Mouse (Mus musculus) E14TG2a.4 (cell line): Measurements from ENCODE around the gene Tnfrsf13c.

ENCODE experiments used
- CTCF ChIP-seq: conservative IDR thresholded peaks from 2 replicates; pipeline ENCODE4 v1.5.1; 2014; ENCODE audit warnings: low read length
- NANOG ChIP-seq: IDR thresholded peaks from 2 replicates; pipeline ENCODE4 v1.6.1; 2014; ENCODE audit warnings: borderline replicate concordance, low read length, mixed read lengths
- POU5F1 ChIP-seq: IDR thresholded peaks from 2 replicates; pipeline ENCODE4 v1.6.1; 2014; ENCODE audit warnings: low read length, borderline replicate concordance

DNA sequence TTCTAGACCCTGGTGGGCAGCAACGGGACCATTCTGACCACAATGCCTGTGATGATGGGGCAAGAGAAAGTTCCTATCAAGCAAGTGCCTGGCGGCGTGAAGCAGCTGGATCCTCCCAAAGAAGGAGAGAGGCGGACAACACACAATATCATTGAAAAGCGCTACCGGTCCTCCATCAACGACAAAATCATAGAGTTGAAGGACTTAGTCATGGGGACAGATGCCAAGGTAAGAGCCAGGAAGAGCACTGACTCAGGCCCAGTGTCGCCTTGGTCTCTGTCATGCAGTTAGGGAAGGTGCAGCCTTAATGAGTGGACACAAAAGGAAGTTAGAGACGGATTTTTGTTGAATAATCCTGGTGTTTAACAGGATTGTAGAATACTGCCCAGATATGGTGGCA lies 49.1 kb downstream of the Tnfrsf13c start:
- TF ChIP-seq CTCF (no peak), NANOG (no peak), POU5F1 (no peak)
